Mouse (Mus musculus) right cerebral cortex, adult 2 months (tissue): ENCODE data around the gene Arf3.

Source experiments
- DNase-seq, 2 experiments: peaks; one replicate each; pipeline ENCODE4 v3.0.0; 2021 to 2022; ENCODE audit warnings: low spot score in 2 of 2

Arf3 gene

GRCm38 (mm10) chr15:98790761-98791160, 27.7 kb upstream of the Arf3 start:
- no peak for DNase-seq

GRCm38 (mm10) chr15:98789661-98790535, 26.9 kb upstream of the Arf3 start, which contains the start of gene Wnt1:
Gene Wnt1 (plus strand): TSS chr15:98789857.
- no peak for DNase-seq

- no peak for DNase-seq
Measured at GRCm38 (mm10) chr15:98788972-98789660, 26.1 kb upstream of the Arf3 start.

GRCm38 (mm10) chr15:98787930-98788329, 24.9 kb upstream of the Arf3 start:
- no peak for DNase-seq

GRCm38 (mm10) chr15:98785744-98786143, 22.7 kb upstream of the Arf3 start:
- no peak for DNase-seq

GRCm38 (mm10) chr15:98781166-98781565, 18.2 kb upstream of the Arf3 start:
- no peak for DNase-seq

- no peak for DNase-seq
Measured at GRCm38 (mm10) chr15:98780573-98780972, 17.6 kb upstream of the Arf3 start.

GRCm38 (mm10) chr15:98780075-98780474, 17.1 kb upstream of the Arf3 start:
- no peak for DNase-seq

GRCm38 (mm10) chr15:98778806-98779205, 15.8 kb upstream of the Arf3 start:
- no peak for DNase-seq

- DNase-seq, result no peak
Measured at GRCm38 (mm10) chr15:98778191-98778770, 15.3 kb upstream of the Arf3 start.

GRCm38 (mm10) chr15:98777762-98778161, 14.7 kb upstream of the Arf3 start, which contains the start of gene Wnt10b:
Gene Wnt10b (minus strand): TSS chr15:98778150.
- DNase-seq, result no peak

GRCm38 (mm10) chr15:98777005-98777616, 14.1 kb upstream of the Arf3 start:
- DNase-seq, result no peak

- DNase-seq, result no peak
Measured at GRCm38 (mm10) chr15:98776280-98777004, 13.4 kb upstream of the Arf3 start.

GRCm38 (mm10) chr15:98775533-98775932, 12.5 kb upstream of the Arf3 start:
- no peak for DNase-seq

GRCm38 (mm10) chr15:98774096-98774495, 11.1 kb upstream of the Arf3 start:
- no peak for DNase-seq

- DNase-seq, result no peak
Measured at GRCm38 (mm10) chr15:98772511-98773211, 9.6 kb upstream of the Arf3 start.

GRCm38 (mm10) chr15:98771813-98772425, 8.9 kb upstream of the Arf3 start:
- DNase-seq, result no peak

GRCm38 (mm10) chr15:98768259-98768658, 5.2 kb upstream of the Arf3 start:
- no peak for DNase-seq

GRCm38 (mm10) chr15:98765929-98766328, 2.9 kb upstream of the Arf3 start:
- no peak for DNase-seq

- peak; percentile 76 to 77 for DNase-seq
Measured at GRCm38 (mm10) chr15:98762201-98762621, 803 bp downstream of the Arf3 start.
